16 mouse cellular contexts compared by ENCODE assay signal in genomic region chr1:167690138-167690710, GRCm38 (mm10). TPM values are rescaled to one million over a fixed set of nuclear protein-coding genes. Genes with fewer than 3 reads are reported as not detected.
DNase-seq lines count a peak whose midpoint lies in the region; ATAC-seq lines count a peak whose summit lies in the region.
"Had no signal": no experiment of that assay in that cellular context is flagged by ENCODE, and none has a peak within 500 bp of the region (broad histone marks: within the 10 kb centered on the region; RNA-seq: fewer than 3 reads in every experiment).

No protein-coding gene starts in this region.

- peaks cover 96% of the 10 kb centered on the region for H3K27me3 ChIP-seq in intestine, embryonic 14.5 days (replicated peaks; ENCODE audit: control insufficient read depth, insufficient read depth, low read length)
- peaks cover 76% of the 10 kb centered on the region for H3K27me3 ChIP-seq in intestine, embryonic 15.5 days (replicated peaks)
- H3K27me3 ChIP-seq in embryonic facial prominence, embryonic 14.5 days (replicated peaks; ENCODE audit: control insufficient read depth, insufficient read depth, low read length): peaks cover 95% of the 10 kb centered on the region
- peaks cover 75% of the 10 kb centered on the region for H3K27me3 ChIP-seq in hindbrain, embryonic 15.5 days
- peaks cover 42% of the 10 kb centered on the region for H3K27me3 ChIP-seq in midbrain, embryonic 16.5 days (ENCODE audit: control insufficient read depth, insufficient read depth, low read depth, low read length)
- H3K27me3 ChIP-seq in liver, embryonic 12.5 days (replicated peaks): peaks cover 95% of the 10 kb centered on the region

- ATAC-seq in intestine, embryonic 14.5 days (replicated peaks; ENCODE audit: low FRiP score, low TSS enrichment, low read depth): no peak
- no peak for ATAC-seq in intestine, embryonic 15.5 days
- no peak for ATAC-seq in embryonic facial prominence, embryonic 14.5 days (ENCODE audit: low read depth)
- no peak for ATAC-seq in hindbrain, embryonic 15.5 days (ENCODE audit: low FRiP score, low read depth)
- ATAC-seq in midbrain, embryonic 16.5 days: no peak
- ATAC-seq in liver, embryonic 12.5 days: no peak

- no peaks in the 10 kb centered on the region for H3K9me3 ChIP-seq in intestine, embryonic 14.5 days (ENCODE audit: control insufficient read depth, low read length)
- no peaks in the 10 kb centered on the region for H3K9me3 ChIP-seq in intestine, embryonic 15.5 days
- H3K9me3 ChIP-seq in embryonic facial prominence, embryonic 14.5 days (ENCODE audit: control insufficient read depth, low read length): no peaks in the 10 kb centered on the region
- no peaks in the 10 kb centered on the region for H3K9me3 ChIP-seq in hindbrain, embryonic 15.5 days
- no peaks in the 10 kb centered on the region for H3K9me3 ChIP-seq in midbrain, embryonic 16.5 days (replicated peaks; ENCODE audit: control insufficient read depth, low read length, poor library complexity, severe bottlenecking)
- no peaks in the 10 kb centered on the region for H3K9me3 ChIP-seq in liver, embryonic 12.5 days (replicated peaks)
- H3K9me3 ChIP-seq: embryonic facial prominence, embryonic 13.5 days; limb, embryonic 12.5 days; lung, embryonic 15.5 days; neural tube, embryonic 12.5 days had no signal

- 3% methylated on average over 17 of the region's 17 CpGs for WGBS in intestine, embryonic 14.5 days
- 4% methylated on average over 17 of the region's 17 CpGs for WGBS in intestine, embryonic 15.5 days
- 3% methylated on average over 17 of the region's 17 CpGs for WGBS in embryonic facial prominence, embryonic 14.5 days
- WGBS in hindbrain, embryonic 15.5 days: 2% methylated on average over 17 of the region's 17 CpGs
- WGBS in midbrain, embryonic 16.5 days: 0% methylated on average over 17 of the region's 17 CpGs
- 5% methylated on average over 17 of the region's 17 CpGs for WGBS in liver, embryonic 12.5 days (ENCODE audit: insufficient replicate concordance)

- H3K9ac ChIP-seq in intestine, embryonic 14.5 days (ENCODE audit: low read length): no peak overlapping the region
- no peak overlapping the region for H3K9ac ChIP-seq in intestine, embryonic 15.5 days
- no peak overlapping the region for H3K9ac ChIP-seq in embryonic facial prominence, embryonic 14.5 days (ENCODE audit: low read depth, low read length)
- no peak overlapping the region for H3K9ac ChIP-seq in hindbrain, embryonic 15.5 days
- no peak overlapping the region for H3K9ac ChIP-seq in midbrain, embryonic 16.5 days (ENCODE audit: low read depth, low read length)
- no peak overlapping the region for H3K9ac ChIP-seq in liver, embryonic 12.5 days
- H3K9ac ChIP-seq: embryonic facial prominence, embryonic 13.5 days; limb, embryonic 12.5 days; lung, embryonic 15.5 days; neural tube, embryonic 12.5 days had no signal

- H3K4me3 ChIP-seq in intestine, embryonic 14.5 days (ENCODE audit: low read depth, low read length): no peak overlapping the region
- no peak overlapping the region for H3K4me3 ChIP-seq in intestine, embryonic 15.5 days (replicated peaks)
- peak overlapping the region; percentile 58 for H3K4me3 ChIP-seq in embryonic facial prominence, embryonic 14.5 days (ENCODE audit: low read depth, low read length)
- H3K4me3 ChIP-seq in hindbrain, embryonic 15.5 days: peak overlapping the region; percentile 39
- no peak overlapping the region for H3K4me3 ChIP-seq in midbrain, embryonic 16.5 days (ENCODE audit: low read depth, low read length)
- H3K4me3 ChIP-seq in liver, embryonic 12.5 days: no peak overlapping the region
- H3K4me3 ChIP-seq: lung, embryonic 15.5 days had no signal

- H3K36me3 ChIP-seq in intestine, embryonic 14.5 days (ENCODE audit: control insufficient read depth, insufficient read depth, low read length): no peaks in the 10 kb centered on the region
- H3K36me3 ChIP-seq in intestine, embryonic 15.5 days: no peaks in the 10 kb centered on the region
- H3K36me3 ChIP-seq in embryonic facial prominence, embryonic 14.5 days (ENCODE audit: control insufficient read depth, insufficient read depth, low read length): no peaks in the 10 kb centered on the region
- H3K36me3 ChIP-seq in hindbrain, embryonic 15.5 days: no peaks in the 10 kb centered on the region
- no peaks in the 10 kb centered on the region for H3K36me3 ChIP-seq in midbrain, embryonic 16.5 days (ENCODE audit: control insufficient read depth, insufficient read depth, low read length)
- no peaks in the 10 kb centered on the region for H3K36me3 ChIP-seq in liver, embryonic 12.5 days
- H3K36me3 ChIP-seq: embryonic facial prominence, embryonic 13.5 days; limb, embryonic 12.5 days; lung, embryonic 15.5 days; neural tube, embryonic 12.5 days had no signal

- no peaks in the 10 kb centered on the region; the same call in 1 of the 2 replicates for H3K4me1 ChIP-seq in intestine, embryonic 14.5 days (replicated peaks; ENCODE audit: control insufficient read depth, insufficient read depth, low read length)
- H3K4me1 ChIP-seq in intestine, embryonic 15.5 days (replicated peaks): peaks cover 25% of the 10 kb centered on the region
- peaks cover 10% of the 10 kb centered on the region for H3K4me1 ChIP-seq in embryonic facial prominence, embryonic 14.5 days (ENCODE audit: control insufficient read depth, insufficient read depth, low read length)
- H3K4me1 ChIP-seq in hindbrain, embryonic 15.5 days (replicated peaks): peaks cover 25% of the 10 kb centered on the region
- H3K4me1 ChIP-seq in midbrain, embryonic 16.5 days (ENCODE audit: control insufficient read depth, insufficient read depth, low read length): peaks cover 19% of the 10 kb centered on the region
- no peaks in the 10 kb centered on the region for H3K4me1 ChIP-seq in liver, embryonic 12.5 days

- peak; percentile 72 for DNase-seq in intestine, embryonic 14.5 days (ENCODE audit: low spot score)
- DNase-seq in embryonic facial prominence, embryonic 14.5 days (ENCODE audit: low spot score): no peak
- no peak for DNase-seq in yolk sac, embryonic 10.5 days (ENCODE audit: low spot score)
- no peak for DNase-seq in natural killer cell, adult 2 months (ENCODE audit: low spot score in 2 of 2)
- DNase-seq: cerebellum, adult 18-20 months; kidney, adult 8-10 months; thymus, postnatal 25 days had no signal

- no peak overlapping the region for H3K4me2 ChIP-seq in intestine, embryonic 14.5 days (ENCODE audit: low read length)
- no peak overlapping the region for H3K4me2 ChIP-seq in intestine, embryonic 15.5 days (replicated peaks)
- peak overlapping the region; percentile 97; the same call in 1 of the 2 replicates for H3K4me2 ChIP-seq in embryonic facial prominence, embryonic 14.5 days (ENCODE audit: low read depth, low read length)
- no peak overlapping the region for H3K4me2 ChIP-seq in hindbrain, embryonic 15.5 days
- H3K4me2 ChIP-seq in midbrain, embryonic 16.5 days (ENCODE audit: low read length): no peak overlapping the region
- H3K4me2 ChIP-seq in liver, embryonic 12.5 days: no peak overlapping the region

- no peak overlapping the region for H3K27ac ChIP-seq in intestine, embryonic 14.5 days (ENCODE audit: low read depth)
- no peak overlapping the region for H3K27ac ChIP-seq in intestine, embryonic 15.5 days
- no peak overlapping the region for H3K27ac ChIP-seq in embryonic facial prominence, embryonic 14.5 days (replicated peaks; ENCODE audit: low read depth, low read length)
- H3K27ac ChIP-seq in hindbrain, embryonic 15.5 days (replicated peaks): no peak overlapping the region; the same call in 1 of the 2 replicates
- peak overlapping the region; percentile 22; the same call in 1 of the 2 replicates for H3K27ac ChIP-seq in midbrain, embryonic 16.5 days (ENCODE audit: low read length)
- H3K27ac ChIP-seq in liver, embryonic 12.5 days: no peak overlapping the region
- H3K27ac ChIP-seq: embryonic facial prominence, embryonic 13.5 days; limb, embryonic 12.5 days; lung, embryonic 15.5 days; neural tube, embryonic 12.5 days had no signal

RNA-seq across cellular contexts. Expression of gene Lmx1a, which starts 1.2 kb away (rescaled TPM):
- polyA plus RNA-seq in intestine, embryonic 14.5 days (2014; fragmentation: Nextera tagmentation; extraction: Ambion mirVana): 0.16 and 0.41 TPM in 2 replicates
- 0.42 and 0.44 TPM in 2 replicates for polyA plus RNA-seq in intestine, embryonic 15.5 days (2015; fragmentation: Nextera tagmentation; extraction: Ambion mirVana)
- polyA plus RNA-seq in embryonic facial prominence, embryonic 14.5 days (2014; fragmentation: Nextera tagmentation; extraction: Ambion mirVana): 1.5 and 1.7 TPM in 2 replicates
- 9.4 and 11.5 TPM in 2 replicates for polyA plus RNA-seq in hindbrain, embryonic 15.5 days (2015; fragmentation: Nextera tagmentation; extraction: Ambion mirVana)
- 5.9 and 8.4 TPM in 2 replicates for polyA plus RNA-seq in midbrain, embryonic 16.5 days (2015; fragmentation: Nextera tagmentation; extraction: Ambion mirVana)
- 1.2 and 1.6 TPM in 2 replicates for polyA plus RNA-seq in liver, embryonic 12.5 days (2016; fragmentation: Nextera tagmentation; extraction: Ambion mirVana)
- polyA plus RNA-seq: heart, postnatal 0 days; lung, embryonic 15.5 days had no signal

Comparison
In these comparisons a context has a peak if more than half of its experiments do, and no peak if none do; other contexts are left out.
1. H3K4me3 ChIP-seq: peak in embryonic facial prominence, embryonic 14.5 days (single experiment) and hindbrain, embryonic 15.5 days (single experiment); none in intestine, embryonic 14.5 days (single experiment), intestine, embryonic 15.5 days (single experiment), midbrain, embryonic 16.5 days (single experiment) and liver, embryonic 12.5 days (single experiment).